Mouse (Mus musculus) heart, embryonic 11.5 days (tissue): ENCODE measurements around the gene Tarm1. TPM values are rescaled to one million over a fixed set of nuclear protein-coding genes. Genes with fewer than 3 reads are reported as not detected.

Experiments
- ATAC-seq: fragments of 200-750 bp; cut with Nextera tagmentation; replicated peaks from 2 replicates; pipeline ENCODE4 v1.8.0; 2017; ENCODE audit warnings: moderate library complexity; ENCODE audit not compliant: insufficient number of reproducible peaks, low FRiP score, low TSS enrichment
- H3K27ac ChIP-seq: fragments of 300-500 bp; sonication (generic); 2 replicates; pipeline ENCODE4 v1.5.1; 2014; ENCODE audit warnings: mild to moderate bottlenecking, low read depth, low read length
- H3K27me3 ChIP-seq: fragments of 300-500 bp; sonication (generic); 2 replicates; pipeline ENCODE4 v1.6.1; 2014; ENCODE audit warnings: mild to moderate bottlenecking, low read length, mixed read lengths; ENCODE audit not compliant: control insufficient read depth, insufficient read depth
- H3K36me3 ChIP-seq: fragments of 300-500 bp; sonication (generic); 2 replicates; pipeline ENCODE4 v1.6.1; 2014; ENCODE audit warnings: mild to moderate bottlenecking, low read length, moderate library complexity, mixed read lengths; ENCODE audit not compliant: control insufficient read depth, insufficient read depth
- H3K4me1 ChIP-seq: fragments of 300-500 bp; sonication (generic); 2 replicates; pipeline ENCODE4 v1.6.1; 2014; ENCODE audit warnings: low read length; ENCODE audit not compliant: control insufficient read depth, insufficient read depth
- H3K4me2 ChIP-seq: fragments of 300-500 bp; sonication (generic); 2 replicates; pipeline ENCODE4 v1.6.1; 2014; ENCODE audit warnings: mild to moderate bottlenecking, moderate library complexity
- H3K4me3 ChIP-seq: fragments of 300-500 bp; sonication (generic); 2 replicates; pipeline ENCODE4 v1.5.1; 2014; ENCODE audit warnings: low read depth, low read length
- H3K9ac ChIP-seq: fragments of 300-500 bp; sonication (generic); 2 replicates; pipeline ENCODE4 v1.6.1; 2014; ENCODE audit warnings: mild to moderate bottlenecking, low read depth, low read length, moderate library complexity
- H3K9me3 ChIP-seq: fragments of 300-500 bp; sonication (generic); replicated peaks from 2 replicates; pipeline ENCODE4 v1.6.1; 2016; ENCODE audit warnings: low read length; ENCODE audit not compliant: control insufficient read depth
- WGBS: fragments of 180-500 bp; shearing (Covaris S2); extraction: QIAGEN DNeasy Blood & Tissue Kit; methylation state at CpG from one replicate; pipeline ENCODE4 v1.1.7; 2014; ENCODE audit not compliant: insufficient replicate concordance; 5-methylcytosine and 5-hydroxymethylcytosine counted together
- polyA plus RNA-seq: library from polyadenylated mRNA; unstranded; fragments of >200 nt; fragmentation: Nextera tagmentation; extraction: Ambion mirVana; gene quantifications from 2 replicates; pipeline ENCODE4 v1.2.1, GENCODE M21; 2014

Gene Tarm1
- not detected in 2 replicates for polyA plus RNA-seq

GRCm38 (mm10) chr7:3502439-3502838 lies at the start of gene Tarm1:
Gene Tarm1 (minus strand): TSS chr7:3502624.
- Histone ChIP-seq H3K27me3 (no peaks in the 10 kb centered on the region), H3K4me2 (no peak within 1 kb of the TSS), H3K36me3 (no peaks in the 10 kb centered on the region), H3K4me1 (no peaks in the 10 kb centered on the region), H3K4me3 (no peak within 1 kb of the TSS), H3K9me3 (no peaks in the 10 kb centered on the region), H3K9ac (no peak within 1 kb of the TSS), H3K27ac (no peak within 1 kb of the TSS)
- no peak for ATAC-seq
- WGBS = 71% methylated on average over 6 of the region's 6 CpGs

GRCm38 (mm10) chr7:3505913-3506312 lies 3.5 kb upstream of the Tarm1 start:
- no peak for ATAC-seq
- Histone ChIP-seq H3K4me3 (no peak overlapping the region), H3K4me2 (no peak overlapping the region), H3K4me1 (no peaks in the 10 kb centered on the region), H3K9ac (no peak overlapping the region), H3K36me3 (no peaks in the 10 kb centered on the region), H3K27ac (no peak overlapping the region), H3K9me3 (no peaks in the 10 kb centered on the region), H3K27me3 (no peaks in the 10 kb centered on the region)
- 73% methylated on average over 3 of the region's 3 CpGs for WGBS

GRCm38 (mm10) chr7:3500406-3500805 lies 2.0 kb downstream of the Tarm1 start:
- Histone ChIP-seq H3K27ac (no peak overlapping the region), H3K9me3 (no peaks in the 10 kb centered on the region), H3K4me1 (no peaks in the 10 kb centered on the region), H3K4me3 (no peak overlapping the region), H3K27me3 (no peaks in the 10 kb centered on the region), H3K4me2 (no peak overlapping the region), H3K9ac (no peak overlapping the region), H3K36me3 (no peaks in the 10 kb centered on the region)
- no peak for ATAC-seq
- WGBS = 88% methylated on average over 1 of the region's 1 CpGs

- Histone ChIP-seq H3K36me3 (no peaks in the 10 kb centered on the region), H3K9me3 (no peaks in the 10 kb centered on the region; the same call in 1 of the 2 replicates), H3K4me2 (no peak overlapping the region), H3K27ac (no peak overlapping the region), H3K9ac (no peak overlapping the region), H3K27me3 (no peaks in the 10 kb centered on the region), H3K4me3 (no peak overlapping the region), H3K4me1 (no peaks in the 10 kb centered on the region)
- ATAC-seq = no peak
- 80% methylated on average over 6 of the region's 6 CpGs for WGBS
Observed at GRCm38 (mm10) chr7:3481948-3482608, 20.3 kb downstream of the Tarm1 start.

- Histone ChIP-seq H3K27me3 (no peaks in the 10 kb centered on the region), H3K4me3 (no peak overlapping the region), H3K4me1 (no peaks in the 10 kb centered on the region), H3K9ac (no peak overlapping the region), H3K36me3 (no peaks in the 10 kb centered on the region), H3K27ac (no peak overlapping the region), H3K4me2 (no peak overlapping the region), H3K9me3 (no peaks in the 10 kb centered on the region; the same call in 1 of the 2 replicates)
- no peak for ATAC-seq
- WGBS = 65% methylated on average over 5 of the region's 5 CpGs
Observed at GRCm38 (mm10) chr7:3476728-3477127, 25.7 kb downstream of the Tarm1 start.

GRCm38 (mm10) chr7:3474291-3475080 lies 27.9 kb downstream of the Tarm1 start:
- Histone ChIP-seq H3K9ac (peak overlapping the region; percentile 30; the same call in 1 of the 2 replicates), H3K27ac (no peak overlapping the region)

DNA sequence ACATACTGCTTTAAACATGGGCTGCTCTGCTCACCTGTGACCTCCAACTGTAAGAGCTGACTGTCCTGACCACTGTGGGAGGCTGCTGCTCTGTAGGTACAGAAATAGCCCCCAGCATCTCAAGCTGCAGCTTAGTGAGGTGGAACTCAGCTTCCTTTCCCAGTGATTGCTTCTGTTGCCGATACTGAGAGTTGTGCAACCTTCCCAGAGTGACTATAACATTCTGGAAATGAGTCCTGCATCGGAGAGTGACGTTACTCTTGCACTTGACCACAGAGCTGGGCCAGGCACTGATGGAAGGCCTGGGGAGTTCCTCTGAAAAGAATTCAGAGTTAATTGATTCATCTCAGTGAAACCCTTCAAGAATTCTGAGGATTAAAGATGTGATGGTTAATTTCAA lies 29.6 kb downstream of the Tarm1 start:
- Histone ChIP-seq H3K4me2 (no peak overlapping the region), H3K4me1 (no peaks in the 10 kb centered on the region), H3K4me3 (no peak overlapping the region), H3K9me3 (no peaks in the 10 kb centered on the region), H3K9ac (no peak overlapping the region), H3K36me3 (no peaks in the 10 kb centered on the region), H3K27me3 (no peaks in the 10 kb centered on the region), H3K27ac (no peak overlapping the region)
- no peak for ATAC-seq
- 68% methylated on average over 3 of the region's 3 CpGs for WGBS

More at GRCm38 (mm10) chr7:3474291-3475080, 27.9 kb downstream of the Tarm1 start:
- no peaks in the 10 kb centered on the region for H3K4me1 ChIP-seq
- WGBS = 4% methylated on average over 19 of the region's 19 CpGs
- peak; percentile 61; the same call in 1 of the 2 replicates for ATAC-seq
- H3K4me2 ChIP-seq = peak overlapping the region; percentile 62
- H3K9me3 ChIP-seq = no peaks in the 10 kb centered on the region
- H3K4me3 ChIP-seq = peak overlapping the region; percentile 23
- H3K36me3 ChIP-seq = no peaks in the 10 kb centered on the region
- H3K27me3 ChIP-seq = no peaks in the 10 kb centered on the region

GRCm38 (mm10) chr7:3468614-3469013 lies 33.8 kb downstream of the Tarm1 start:
- H3K4me2 ChIP-seq = no peak overlapping the region
- 58% methylated on average over 2 of the region's 2 CpGs for WGBS
- H3K36me3 ChIP-seq = no peaks in the 10 kb centered on the region
- ATAC-seq = no peak
- H3K27me3 ChIP-seq = no peaks in the 10 kb centered on the region
- H3K9me3 ChIP-seq = no peaks in the 10 kb centered on the region
- no peaks in the 10 kb centered on the region for H3K4me1 ChIP-seq
- H3K4me3 ChIP-seq = no peak overlapping the region
- no peak overlapping the region for H3K27ac ChIP-seq
- H3K9ac ChIP-seq = no peak overlapping the region
